Mouse (Mus musculus): ENCODE results near the gene Defb19. TPM values are rescaled to one million over a fixed set of nuclear protein-coding genes. Genes with fewer than 3 reads are reported as not detected.

Gene Defb19
- polyA plus RNA-seq, 1 experiment: not detected

DNA sequence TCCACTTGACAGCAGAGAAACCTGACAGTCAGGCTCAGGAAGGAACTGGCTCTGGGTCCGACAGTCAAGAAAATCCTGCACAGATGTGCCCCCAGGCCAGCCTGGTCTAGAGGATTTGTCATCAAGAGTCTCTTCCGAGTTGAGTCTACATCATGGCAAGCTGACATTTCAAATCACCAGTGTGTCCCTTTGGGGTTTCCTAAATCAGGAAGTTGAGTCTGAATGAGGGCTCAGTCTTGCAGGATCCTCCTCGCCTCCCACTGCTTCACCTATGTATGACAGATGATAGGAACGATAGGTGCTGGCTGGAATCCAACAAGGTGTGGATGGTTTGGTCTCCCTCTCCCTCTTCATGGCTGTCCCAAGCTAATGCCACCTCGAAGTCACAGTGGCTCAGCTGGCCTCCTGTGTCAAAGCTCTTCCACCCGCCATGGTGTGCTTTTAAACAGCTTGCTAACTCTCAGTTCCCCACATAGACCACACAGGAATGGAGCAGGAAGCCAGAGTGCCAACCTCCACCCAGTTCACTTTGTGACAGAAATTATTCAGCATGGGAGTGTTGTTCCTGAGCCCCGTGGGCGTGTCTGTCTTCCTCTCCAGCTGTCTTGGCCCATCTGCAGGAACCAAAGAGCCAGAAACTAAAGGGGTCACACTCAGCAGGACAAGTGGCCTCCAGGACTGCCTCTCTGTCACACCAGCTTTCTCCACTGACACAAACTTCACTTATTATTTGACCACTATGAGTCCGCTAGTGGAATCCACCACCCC, 40.4 kb upstream of the Defb19 start:
- TF ChIP-seq CTCF (IDR thresholded peaks at IDR 0.05; ENCODE audit: insufficient read depth, low read depth, low read length) (no peak), POLR2A (IDR thresholded peaks at IDR 0.05; ENCODE audit: insufficient read depth, low read depth, low read length) (no peak)
- no peak overlapping the region for H3K4me3 ChIP-seq (ENCODE audit: insufficient read depth, low read depth, low read length)
- 73% methylated on average over 9 of the region's 9 CpGs for WGBS
- H3K27ac ChIP-seq (ENCODE audit: insufficient read depth, low read depth, low read length): no peak overlapping the region
- H3K4me1 ChIP-seq (ENCODE audit: control insufficient read depth, insufficient read depth, low read length): no peaks in the 10 kb centered on the region

DNA sequence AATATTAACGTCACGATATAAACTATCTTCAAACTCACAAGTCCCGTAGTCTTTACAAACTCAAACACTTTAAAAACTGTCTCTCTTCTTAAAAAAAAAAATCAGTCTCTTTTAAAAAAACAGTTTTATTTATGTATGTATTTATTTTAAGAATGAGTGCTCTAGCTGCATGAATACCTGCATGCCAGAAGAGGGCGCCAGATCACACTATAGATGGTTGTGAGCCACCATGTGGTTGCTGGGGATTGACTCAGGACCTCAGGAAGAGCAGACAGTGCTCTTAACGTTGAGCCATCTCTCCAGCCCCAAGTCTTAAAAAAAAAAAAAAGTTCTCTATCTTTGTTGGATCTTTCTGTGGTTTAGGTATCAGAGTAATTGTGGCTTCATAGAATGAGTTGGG, 37.3 kb upstream of the Defb19 start:
- Histone ChIP-seq H3K4me1 (ENCODE audit: control insufficient read depth, insufficient read depth, low read length) (no peaks in the 10 kb centered on the region), H3K4me3 (ENCODE audit: insufficient read depth, low read depth, low read length) (no peak overlapping the region), H3K27ac (ENCODE audit: insufficient read depth, low read depth, low read length) (no peak overlapping the region)
- 64% methylated on average over 5 of the region's 5 CpGs for WGBS
- TF ChIP-seq CTCF (IDR thresholded peaks at IDR 0.05; ENCODE audit: insufficient read depth, low read depth, low read length) (no peak), POLR2A (IDR thresholded peaks at IDR 0.05; ENCODE audit: insufficient read depth, low read depth, low read length) (no peak)

DNA sequence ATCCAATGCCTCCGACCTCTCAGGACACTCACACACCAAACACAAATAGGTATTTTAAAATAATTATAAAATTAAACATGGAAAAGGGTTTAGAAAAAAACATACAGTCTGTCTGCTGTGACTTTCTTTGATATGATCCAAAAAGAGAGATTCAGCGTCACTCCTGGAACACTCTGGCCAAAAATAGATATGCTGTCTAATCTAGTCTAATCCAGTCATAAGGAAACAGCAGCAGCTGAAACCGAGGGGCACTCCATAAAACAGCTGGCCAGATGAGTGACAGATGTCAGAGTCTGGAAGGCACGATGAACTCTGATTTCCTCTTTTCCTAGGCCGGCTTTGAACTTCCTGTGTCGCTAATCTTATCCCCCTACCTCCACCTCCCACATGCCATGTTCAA, 36.4 kb upstream of the Defb19 start:
- H3K4me3 ChIP-seq (ENCODE audit: insufficient read depth, low read depth, low read length): no peak overlapping the region
- H3K4me1 ChIP-seq (ENCODE audit: control insufficient read depth, insufficient read depth, low read length): no peaks in the 10 kb centered on the region
- no peak for TF ChIP-seq CTCF (IDR thresholded peaks at IDR 0.05; ENCODE audit: insufficient read depth, low read depth, low read length)
- TF ChIP-seq POLR2A (IDR thresholded peaks at IDR 0.05; ENCODE audit: insufficient read depth, low read depth, low read length): no peak
- 84% methylated on average over 6 of the region's 6 CpGs for WGBS
- H3K27ac ChIP-seq (ENCODE audit: insufficient read depth, low read depth, low read length): no peak overlapping the region

DNA sequence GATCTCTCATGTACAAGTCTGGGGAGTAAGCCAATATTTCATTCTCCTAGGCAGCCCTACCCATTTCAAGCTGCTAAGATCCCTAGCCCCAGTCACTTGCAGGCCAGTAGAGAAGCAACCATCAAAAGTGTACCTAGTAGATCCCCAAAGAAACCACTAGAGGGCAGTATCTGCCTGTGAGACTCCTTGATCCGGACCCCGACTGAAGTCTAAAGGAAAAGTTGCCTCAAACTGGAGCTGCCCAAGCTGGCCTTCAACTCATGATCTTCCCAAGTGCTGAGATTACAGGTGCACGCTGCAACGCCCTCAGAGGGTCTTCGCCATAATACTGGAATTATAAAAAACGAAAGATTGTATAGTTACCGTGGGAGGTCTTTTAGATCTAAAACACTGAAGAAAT, 35.5 kb upstream of the Defb19 start:
- Histone ChIP-seq H3K4me1 (ENCODE audit: control insufficient read depth, insufficient read depth, low read length) (no peaks in the 10 kb centered on the region), H3K27ac (ENCODE audit: insufficient read depth, low read depth, low read length) (no peak overlapping the region), H3K4me3 (ENCODE audit: insufficient read depth, low read depth, low read length) (no peak overlapping the region)
- WGBS: 12% methylated on average over 7 of the region's 7 CpGs
- TF ChIP-seq POLR2A (IDR thresholded peaks at IDR 0.05; ENCODE audit: insufficient read depth, low read depth, low read length) (no peak), CTCF (IDR thresholded peaks at IDR 0.05; ENCODE audit: insufficient read depth, low read depth, low read length) (peak; percentile 38; the same call in 1 of the 2 replicates)

DNA sequence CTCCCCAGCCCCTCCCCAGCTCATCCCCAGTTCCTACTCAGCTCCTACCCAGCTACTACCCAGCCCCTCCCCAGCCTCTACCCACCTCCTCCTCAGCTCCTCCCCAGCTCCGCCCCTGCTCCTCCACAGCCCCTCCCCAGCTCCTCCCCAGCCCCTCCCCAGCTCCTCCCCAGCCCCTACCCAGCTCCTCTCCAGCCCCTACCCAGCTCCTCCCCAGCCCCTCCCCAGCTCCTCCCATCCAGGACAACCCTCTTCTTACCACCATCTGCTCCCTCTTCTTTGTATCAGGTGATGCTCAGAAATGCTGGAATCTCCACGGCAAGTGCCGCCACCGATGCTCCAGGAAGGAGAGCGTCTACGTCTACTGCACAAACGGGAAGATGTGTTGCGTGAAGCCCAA, 32.1 kb upstream of the Defb19 start:
- no peak overlapping the region for H3K27ac ChIP-seq (ENCODE audit: insufficient read depth, low read depth, low read length)
- no peak for TF ChIP-seq CTCF (IDR thresholded peaks at IDR 0.05; ENCODE audit: insufficient read depth, low read depth, low read length)
- no peaks in the 10 kb centered on the region for H3K4me1 ChIP-seq (ENCODE audit: control insufficient read depth, insufficient read depth, low read length)
- 43% methylated on average over 7 of the region's 8 CpGs for WGBS
- no peak overlapping the region for H3K4me3 ChIP-seq (ENCODE audit: insufficient read depth, low read depth, low read length)

DNA sequence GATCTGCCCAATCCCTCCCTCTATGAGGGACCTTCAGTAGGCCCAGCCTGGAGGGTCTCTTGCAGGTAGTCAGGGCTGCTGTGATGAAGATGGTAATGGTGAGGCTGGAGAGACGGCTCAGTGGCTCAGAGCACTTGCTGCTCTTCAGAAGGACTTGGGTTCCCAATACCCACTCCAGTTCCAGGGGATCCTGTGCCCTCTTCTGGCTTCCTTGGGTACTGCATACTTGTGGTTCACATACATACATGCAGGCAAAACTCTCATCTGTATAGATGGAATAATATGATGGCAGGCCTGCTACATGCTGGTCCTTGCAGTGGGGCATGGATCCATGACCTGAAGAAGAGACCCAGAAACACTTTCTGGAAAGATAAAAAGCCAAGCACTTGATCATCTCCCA, 28.6 kb upstream of the Defb19 start:
- H3K4me1 ChIP-seq (ENCODE audit: control insufficient read depth, insufficient read depth, low read length): no peaks in the 10 kb centered on the region
- no peak overlapping the region for H3K27ac ChIP-seq (ENCODE audit: insufficient read depth, low read depth, low read length)
- 91% methylated on average over 1 of the region's 1 CpGs for WGBS
- TF ChIP-seq POLR2A (IDR thresholded peaks at IDR 0.05; ENCODE audit: insufficient read depth, low read depth, low read length): no peak
- no peak for TF ChIP-seq CTCF (IDR thresholded peaks at IDR 0.05; ENCODE audit: insufficient read depth, low read depth, low read length)
- H3K4me3 ChIP-seq (ENCODE audit: insufficient read depth, low read depth, low read length): no peak overlapping the region

DNA sequence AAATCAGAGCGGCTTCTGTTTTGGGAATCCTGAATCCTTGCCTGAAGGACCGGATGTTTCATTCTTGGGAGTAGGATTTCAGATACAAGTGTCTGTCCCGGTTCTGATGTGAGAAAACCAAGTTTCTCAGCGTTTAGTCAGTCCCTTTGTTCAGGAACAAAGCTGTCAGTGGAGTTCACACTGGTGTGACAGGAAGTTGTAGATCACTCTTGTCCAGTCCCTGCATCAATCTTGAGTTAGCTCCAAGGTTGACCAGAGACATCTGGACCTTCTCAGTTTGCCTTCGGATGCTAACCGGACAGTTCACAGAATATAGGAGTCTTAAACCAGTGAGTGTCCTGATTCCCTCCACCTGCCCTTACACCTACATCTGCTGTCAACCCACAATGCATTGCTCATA, 27.6 kb upstream of the Defb19 start:
- WGBS: 78% methylated on average over 6 of the region's 6 CpGs
- Histone ChIP-seq H3K4me1 (ENCODE audit: control insufficient read depth, insufficient read depth, low read length) (no peaks in the 10 kb centered on the region), H3K27ac (ENCODE audit: insufficient read depth, low read depth, low read length) (no peak overlapping the region), H3K4me3 (ENCODE audit: insufficient read depth, low read depth, low read length) (no peak overlapping the region)
- no peak for TF ChIP-seq POLR2A (IDR thresholded peaks at IDR 0.05; ENCODE audit: insufficient read depth, low read depth, low read length)
- no peak for TF ChIP-seq CTCF (IDR thresholded peaks at IDR 0.05; ENCODE audit: insufficient read depth, low read depth, low read length)

DNA sequence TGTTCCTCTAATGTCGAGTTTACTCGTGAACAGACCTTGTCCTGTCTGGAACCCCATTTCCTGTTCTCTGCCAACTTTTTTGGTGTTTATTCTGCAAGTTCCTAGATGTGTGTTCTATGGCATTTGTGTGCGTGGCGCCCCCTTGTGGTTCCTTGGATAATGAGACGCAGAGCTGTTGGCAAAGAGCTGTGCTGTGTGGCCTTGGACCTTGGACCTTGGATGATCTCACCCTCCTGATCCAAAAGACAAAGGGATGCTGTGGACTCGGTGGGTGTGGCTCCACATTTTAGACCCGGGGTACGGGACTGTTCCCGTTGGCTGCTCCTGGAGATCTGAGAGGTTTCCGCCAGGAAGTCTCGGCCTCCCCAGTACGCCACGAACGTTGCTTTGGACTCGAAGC, 23.9 kb upstream of the Defb19 start, which contains the start of gene Defb36:
Gene Defb36 (plus strand): TSS at position 271 of the 400 bp plus-strand sequence.
- Histone ChIP-seq H3K4me3 (ENCODE audit: insufficient read depth, low read depth, low read length) (no peak within 1 kb of the TSS), H3K27ac (ENCODE audit: insufficient read depth, low read depth, low read length) (no peak within 1 kb of the TSS), H3K4me1 (ENCODE audit: control insufficient read depth, insufficient read depth, low read length) (no peaks in the 10 kb centered on the region)
- WGBS: 81% methylated on average over 15 of the region's 15 CpGs
- 0 out of 2 replicates have a peak, but pooled peaks have one; percentile 26 for TF ChIP-seq CTCF (IDR thresholded peaks at IDR 0.05; ENCODE audit: insufficient read depth, low read depth, low read length)
- no peak for TF ChIP-seq POLR2A (IDR thresholded peaks at IDR 0.05; ENCODE audit: insufficient read depth, low read depth, low read length)

DNA sequence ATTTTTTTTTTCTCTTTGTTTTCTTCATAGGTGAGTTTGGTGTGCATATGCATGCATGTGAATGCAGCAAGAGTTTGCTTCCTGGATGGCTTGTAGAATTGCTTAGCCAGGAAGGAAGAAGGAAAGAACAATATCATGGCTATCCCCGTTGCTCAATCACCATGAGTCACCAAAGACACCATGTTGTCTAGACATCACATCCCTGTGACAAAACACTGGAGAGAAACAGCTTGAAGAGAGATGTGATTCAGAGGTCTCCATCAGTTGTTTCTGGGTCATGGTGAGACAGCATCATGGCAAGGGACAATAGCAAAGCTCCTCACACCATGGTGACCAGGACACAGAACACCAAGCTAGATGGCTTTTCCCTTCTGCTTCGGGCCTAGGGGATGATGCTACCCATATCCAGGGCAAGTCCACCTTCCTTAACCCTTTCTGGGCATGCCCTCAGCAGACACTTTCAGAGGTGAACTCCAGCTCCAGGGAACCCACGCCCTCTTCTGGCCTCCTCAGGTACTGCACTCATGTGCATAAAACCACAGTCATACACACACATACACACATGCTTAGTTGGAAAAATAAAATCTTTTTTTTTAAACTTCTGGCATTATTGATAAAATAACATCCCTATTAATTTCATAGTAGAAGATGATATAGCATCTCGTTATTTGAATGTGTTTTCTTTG, 21.3 kb upstream of the Defb19 start:
- H3K4me1 ChIP-seq (ENCODE audit: control insufficient read depth, insufficient read depth, low read length): no peaks in the 10 kb centered on the region
- no peak overlapping the region for H3K4me3 ChIP-seq (ENCODE audit: insufficient read depth, low read depth, low read length)
- WGBS: 78% methylated on average over 4 of the region's 4 CpGs
- no peak for TF ChIP-seq POLR2A (IDR thresholded peaks at IDR 0.05; ENCODE audit: insufficient read depth, low read depth, low read length)
- 0 out of 2 replicates have a peak, but pooled peaks have one; percentile 19 for TF ChIP-seq CTCF (IDR thresholded peaks at IDR 0.05; ENCODE audit: insufficient read depth, low read depth, low read length)
- no peak overlapping the region for H3K27ac ChIP-seq (ENCODE audit: insufficient read depth, low read depth, low read length)
